Mouse (Mus musculus) heart, embryonic 12.5 days (tissue): ENCODE measurements around the gene Pgm2l1. TPM values are rescaled to one million over a fixed set of nuclear protein-coding genes. Genes with fewer than 3 reads are reported as not detected.

Source experiments
- ATAC-seq: fragments of 200-750 bp; cut with Nextera tagmentation; 2 replicates; pipeline ENCODE4 v1.8.0; 2017; ENCODE audit warnings: moderate TSS enrichment, moderate library complexity; ENCODE audit not compliant: insufficient number of reproducible peaks, low FRiP score
- H3K27ac ChIP-seq: fragments of 300-500 bp; sonication (generic); 2 replicates; pipeline ENCODE4 v1.5.1; 2016; ENCODE audit warnings: mild to moderate bottlenecking, moderate library complexity; ENCODE audit not compliant: poor library complexity, severe bottlenecking
- H3K27me3 ChIP-seq: fragments of 300-500 bp; sonication (generic); replicated peaks from 2 replicates; pipeline ENCODE4 v1.6.1; 2016; ENCODE audit warnings: mild to moderate bottlenecking, moderate library complexity
- H3K36me3 ChIP-seq: fragments of 300-500 bp; sonication (generic); 2 replicates; pipeline ENCODE4 v1.6.1; 2016; ENCODE audit warnings: mild to moderate bottlenecking, moderate library complexity
- H3K4me1 ChIP-seq: fragments of 300-500 bp; sonication (generic); replicated peaks from 2 replicates; pipeline ENCODE4 v1.6.1; 2016; ENCODE audit warnings: mild to moderate bottlenecking
- H3K4me2 ChIP-seq: fragments of 300-500 bp; sonication (generic); 2 replicates; pipeline ENCODE4 v1.6.1; 2016; ENCODE audit warnings: mild to moderate bottlenecking, moderate library complexity
- H3K4me3 ChIP-seq: fragments of 300-500 bp; sonication (generic); 2 replicates; pipeline ENCODE4 v1.5.1; 2016; ENCODE audit warnings: mild to moderate bottlenecking
- H3K9ac ChIP-seq: fragments of 300-500 bp; sonication (generic); 2 replicates; pipeline ENCODE4 v1.6.1; 2016; ENCODE audit warnings: mild to moderate bottlenecking, moderate library complexity
- H3K9me3 ChIP-seq: fragments of 300-500 bp; sonication (generic); replicated peaks from 2 replicates; pipeline ENCODE4 v1.6.1; 2016; ENCODE audit warnings: mild to moderate bottlenecking, moderate library complexity
- WGBS: fragments of 180-500 bp; shearing (Covaris S2); methylation state at CpG from one replicate; pipeline ENCODE4 v1.1.7; 2016; 5-methylcytosine and 5-hydroxymethylcytosine counted together
- polyA plus RNA-seq: library from polyadenylated mRNA; unstranded; fragments of >200 nt; fragmentation: Nextera tagmentation; extraction: Ambion mirVana; gene quantifications from 2 replicates; pipeline ENCODE4 v1.2.1, GENCODE M21; 2016

Gene Pgm2l1
- 1.9 and 3.2 TPM in 2 replicates for polyA plus RNA-seq

GRCm38 (mm10) chr7:100227158-100227875, at the start of gene Pgm2l1:
Pgm2l1 (plus strand) TSS chr7:100227394.
- Histone ChIP-seq H3K4me2 (peak within 1 kb of the TSS; percentile 97), H3K9ac (peak within 1 kb of the TSS; percentile 71), H3K9me3 (no peaks in the 10 kb centered on the region), H3K36me3 (no peaks in the 10 kb centered on the region), H3K4me1 (0 out of 2 replicates have a peak, but pooled peaks cover 4% of the 10 kb centered on the region), H3K27me3 (no peaks in the 10 kb centered on the region), H3K27ac (peak within 1 kb of the TSS; percentile 67), H3K4me3 (peak within 1 kb of the TSS; percentile 58)
- WGBS, result under 1% methylated on average over 72 of the region's 72 CpGs
- ATAC-seq, result peak; percentile 97

DNA sequence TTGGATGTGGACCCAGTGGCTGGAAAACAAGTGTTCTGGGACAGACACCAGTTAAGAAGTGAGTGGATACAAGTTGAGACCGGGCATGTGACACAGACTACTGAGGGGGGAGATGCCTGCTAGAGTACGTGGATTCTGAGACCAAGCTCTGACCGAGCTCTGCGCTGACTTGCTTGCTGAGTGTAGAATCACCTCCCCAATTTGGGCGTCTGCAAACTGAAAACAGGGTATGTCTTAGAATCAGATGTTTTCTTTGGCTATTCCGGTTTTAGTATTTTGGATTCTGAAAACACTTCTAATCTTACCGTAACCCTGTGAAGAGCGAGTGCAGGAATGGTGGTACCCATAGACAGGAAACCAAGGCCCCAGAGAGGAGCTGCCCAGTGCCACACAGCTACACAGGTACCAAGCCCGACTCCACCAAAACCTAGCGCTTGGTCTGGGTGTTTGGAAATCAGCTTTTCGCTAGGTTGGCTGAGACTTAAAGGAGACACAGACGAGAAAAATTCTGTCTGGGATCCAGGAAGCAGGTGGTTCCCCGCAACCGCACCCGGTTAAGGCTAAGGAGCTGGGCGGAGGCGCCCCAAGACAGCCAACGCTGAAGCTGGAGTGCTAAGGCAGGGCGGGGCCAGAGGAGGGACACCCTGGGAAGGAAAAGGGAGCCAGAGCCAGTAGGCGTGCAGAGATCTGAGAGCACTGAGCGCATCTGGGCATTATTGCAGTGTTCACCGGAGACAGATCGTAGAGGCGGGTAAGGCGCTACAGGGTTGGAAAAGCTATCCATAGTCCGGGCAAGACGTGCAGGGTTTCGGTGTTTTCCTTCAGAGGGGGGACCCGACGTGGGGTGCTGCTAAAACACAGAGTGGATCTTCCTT, 48.9 kb upstream of the Pgm2l1 start:
- WGBS, result 7% methylated on average over 30 of the region's 30 CpGs
- H3K9ac ChIP-seq, result peak overlapping the region; percentile 58; the same call in 1 of the 2 replicates
- no peak overlapping the region for H3K27ac ChIP-seq
- peaks cover 59% of the 10 kb centered on the region for H3K27me3 ChIP-seq
- ATAC-seq, result peak; percentile 64
- H3K4me1 ChIP-seq, result peaks cover 12% of the 10 kb centered on the region
- H3K9me3 ChIP-seq, result no peaks in the 10 kb centered on the region
- peak overlapping the region; percentile 95 for H3K4me2 ChIP-seq
- H3K36me3 ChIP-seq, result no peaks in the 10 kb centered on the region
- H3K4me3 ChIP-seq, result peak overlapping the region; percentile 56

DNA sequence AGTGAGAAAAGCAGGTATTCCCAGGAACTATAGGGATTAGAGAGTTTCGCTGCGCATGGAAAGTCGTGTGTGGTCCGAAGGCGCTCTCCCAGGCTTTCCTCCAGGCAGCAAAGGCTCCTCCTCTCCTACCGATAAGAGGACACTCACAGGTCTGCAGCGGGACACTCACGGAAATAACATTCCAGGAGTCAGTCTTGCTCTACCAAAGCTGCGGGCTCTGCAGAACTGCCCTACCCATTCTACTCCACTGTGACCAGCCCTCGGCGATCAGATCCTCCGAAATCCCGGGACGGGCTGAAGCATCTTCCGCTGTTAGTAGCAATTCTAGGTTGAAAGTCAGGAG, 48.3 kb upstream of the Pgm2l1 start:
- peak overlapping the region; percentile 95 for H3K4me2 ChIP-seq
- H3K27me3 ChIP-seq, result peaks cover 59% of the 10 kb centered on the region
- peaks cover 12% of the 10 kb centered on the region for H3K4me1 ChIP-seq
- no peaks in the 10 kb centered on the region for H3K9me3 ChIP-seq
- peak overlapping the region; percentile 58; the same call in 1 of the 2 replicates for H3K9ac ChIP-seq
- ATAC-seq, result peak; percentile 42; the same call in 1 of the 2 replicates
- peak overlapping the region; percentile 56 for H3K4me3 ChIP-seq
- H3K27ac ChIP-seq, result no peak overlapping the region
- no peaks in the 10 kb centered on the region for H3K36me3 ChIP-seq
- 3% methylated on average over 15 of the region's 15 CpGs for WGBS

- 42% methylated on average over 7 of the region's 7 CpGs for WGBS
- Histone ChIP-seq H3K4me3 (peak overlapping the region; percentile 56), H3K4me2 (peak overlapping the region; percentile 95), H3K9me3 (no peaks in the 10 kb centered on the region), H3K4me1 (peaks cover 12% of the 10 kb centered on the region), H3K36me3 (no peaks in the 10 kb centered on the region), H3K27me3 (peaks cover 59% of the 10 kb centered on the region), H3K27ac (no peak overlapping the region), H3K9ac (no peak overlapping the region)
- ATAC-seq, result no peak
Observed at GRCm38 (mm10) chr7:100179394-100179793, 47.8 kb upstream of the Pgm2l1 start.

- no peak overlapping the region for H3K4me3 ChIP-seq
Observed at GRCm38 (mm10) chr7:100179836-100180407, 47.3 kb upstream of the Pgm2l1 start.

GRCm38 (mm10) chr7:100181176-100181575, 46.0 kb upstream of the Pgm2l1 start:
- Histone ChIP-seq H3K27me3 (peaks cover 56% of the 10 kb centered on the region), H3K36me3 (no peaks in the 10 kb centered on the region)
- WGBS, result 66% methylated on average over 2 of the region's 2 CpGs

More at GRCm38 (mm10) chr7:100179836-100180407, 47.3 kb upstream of the Pgm2l1 start:
- Histone ChIP-seq H3K36me3 (no peaks in the 10 kb centered on the region), H3K27ac (no peak overlapping the region), H3K4me2 (no peak overlapping the region), H3K9ac (no peak overlapping the region), H3K4me1 (peaks cover 12% of the 10 kb centered on the region), H3K27me3 (peaks cover 59% of the 10 kb centered on the region), H3K9me3 (no peaks in the 10 kb centered on the region)
- 69% methylated on average over 7 of the region's 7 CpGs for WGBS
- no peak for ATAC-seq

DNA sequence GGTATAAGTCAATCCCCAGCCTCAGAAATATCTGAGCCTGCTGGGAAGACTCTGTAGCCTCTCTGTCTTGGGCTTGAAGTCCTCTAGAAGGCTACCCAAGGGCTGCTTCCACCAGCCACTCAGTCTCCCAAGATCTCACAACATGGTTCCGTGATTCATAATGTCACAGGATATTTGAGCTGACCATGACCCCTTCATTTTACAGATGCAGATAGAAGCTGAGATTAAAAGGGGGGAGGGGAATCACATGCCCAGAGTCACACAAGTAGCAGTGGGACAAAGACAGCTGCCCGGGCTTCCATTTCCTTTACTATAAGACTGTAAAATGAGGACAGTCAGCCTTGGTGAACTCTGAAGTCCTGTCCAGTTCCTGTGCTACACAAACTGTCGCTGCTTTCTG, 45.6 kb upstream of the Pgm2l1 start:
- Histone ChIP-seq H3K4me1 (peaks cover 12% of the 10 kb centered on the region), H3K36me3 (no peaks in the 10 kb centered on the region), H3K4me2 (no peak overlapping the region), H3K4me3 (no peak overlapping the region), H3K27me3 (peaks cover 54% of the 10 kb centered on the region), H3K9me3 (no peaks in the 10 kb centered on the region), H3K27ac (no peak overlapping the region), H3K9ac (no peak overlapping the region)
- 72% methylated on average over 3 of the region's 3 CpGs for WGBS
- no peak for ATAC-seq

More at GRCm38 (mm10) chr7:100181176-100181575, 46.0 kb upstream of the Pgm2l1 start:
- Histone ChIP-seq H3K4me1 (peaks cover 12% of the 10 kb centered on the region), H3K9me3 (no peaks in the 10 kb centered on the region), H3K9ac (no peak overlapping the region), H3K4me3 (no peak overlapping the region), H3K27ac (no peak overlapping the region), H3K4me2 (no peak overlapping the region)
- no peak for ATAC-seq

GRCm38 (mm10) chr7:100182388-100182787, 44.8 kb upstream of the Pgm2l1 start:
- ATAC-seq, result no peak
- Histone ChIP-seq H3K4me2 (no peak overlapping the region), H3K27me3 (peaks cover 47% of the 10 kb centered on the region), H3K4me1 (peaks cover 12% of the 10 kb centered on the region), H3K36me3 (no peaks in the 10 kb centered on the region), H3K9ac (no peak overlapping the region), H3K9me3 (no peaks in the 10 kb centered on the region), H3K27ac (no peak overlapping the region), H3K4me3 (no peak overlapping the region)
- 65% methylated on average over 3 of the region's 3 CpGs for WGBS

DNA sequence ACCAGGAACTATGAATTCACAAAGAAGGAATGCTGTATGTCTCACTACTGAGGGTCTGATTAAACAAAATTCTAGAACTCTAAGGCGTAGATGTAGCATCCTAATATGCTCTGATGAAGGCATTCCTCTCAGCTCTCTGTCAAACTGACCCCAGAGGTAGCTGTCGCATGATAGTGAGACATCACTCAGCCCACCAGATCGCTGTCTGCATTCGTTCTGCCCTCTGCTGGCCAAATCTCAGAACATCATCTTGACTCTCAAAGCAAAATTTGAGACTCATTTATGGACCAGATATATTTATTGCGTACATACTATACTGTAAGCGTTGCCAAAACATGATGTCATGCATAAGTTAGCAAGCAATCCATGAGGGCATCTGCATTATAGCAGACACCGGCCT, 39.6 kb upstream of the Pgm2l1 start:
- Histone ChIP-seq H3K36me3 (no peaks in the 10 kb centered on the region), H3K4me3 (no peak overlapping the region), H3K27ac (no peak overlapping the region), H3K27me3 (peaks cover 20% of the 10 kb centered on the region), H3K9ac (no peak overlapping the region), H3K4me1 (no peaks in the 10 kb centered on the region), H3K4me2 (no peak overlapping the region), H3K9me3 (no peaks in the 10 kb centered on the region)
- no peak for ATAC-seq
- 17% methylated on average over 7 of the region's 7 CpGs for WGBS

DNA sequence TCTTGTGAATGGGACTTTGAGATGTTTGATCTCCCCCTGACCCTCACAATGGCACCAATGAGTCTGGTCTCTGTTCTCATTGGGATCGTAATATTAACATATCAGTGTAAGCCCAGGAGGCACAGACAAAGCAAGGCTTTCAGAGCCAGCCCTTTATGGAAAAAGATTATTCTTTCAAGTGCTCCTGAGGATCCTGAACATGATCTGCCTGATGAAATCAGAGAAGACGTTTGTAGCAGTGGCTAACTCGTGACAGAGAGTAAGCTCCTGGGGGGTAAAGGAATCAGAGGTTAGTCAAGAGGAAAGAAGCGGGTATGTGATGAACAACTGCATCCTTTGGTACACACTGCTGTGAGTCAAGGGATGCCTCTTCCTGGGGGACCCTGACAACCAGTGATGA, 37.0 kb upstream of the Pgm2l1 start:
- Histone ChIP-seq H3K27me3 (peaks cover 20% of the 10 kb centered on the region), H3K4me3 (no peak overlapping the region), H3K9ac (no peak overlapping the region), H3K4me1 (no peaks in the 10 kb centered on the region), H3K4me2 (no peak overlapping the region), H3K9me3 (no peaks in the 10 kb centered on the region), H3K27ac (no peak overlapping the region), H3K36me3 (no peaks in the 10 kb centered on the region)
- WGBS, result 52% methylated on average over 4 of the region's 4 CpGs
- ATAC-seq, result no peak

DNA sequence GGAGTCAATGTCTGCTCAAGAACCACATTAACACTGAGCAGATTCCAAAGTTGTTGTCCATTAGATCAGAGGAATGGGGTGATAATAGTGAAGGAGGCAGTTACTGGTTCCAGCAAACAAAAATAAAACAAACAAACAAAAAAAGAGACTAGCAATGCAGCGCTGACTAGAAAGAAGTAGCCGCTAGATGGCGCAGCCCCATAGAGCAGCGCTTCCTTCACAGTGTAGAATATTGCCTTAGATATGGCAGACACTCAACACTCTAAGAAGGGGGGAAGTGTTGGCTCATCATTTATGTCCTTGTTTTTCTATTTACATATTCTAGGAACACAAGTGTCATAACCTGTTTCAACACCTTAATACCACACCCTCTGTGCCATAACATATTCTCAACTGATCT, 36.4 kb upstream of the Pgm2l1 start:
- Histone ChIP-seq H3K36me3 (no peaks in the 10 kb centered on the region), H3K4me3 (no peak overlapping the region), H3K4me2 (no peak overlapping the region), H3K9me3 (no peaks in the 10 kb centered on the region), H3K27ac (no peak overlapping the region), H3K9ac (no peak overlapping the region), H3K27me3 (peaks cover 20% of the 10 kb centered on the region), H3K4me1 (no peaks in the 10 kb centered on the region)
- WGBS, result 2% methylated on average over 4 of the region's 4 CpGs
- no peak for ATAC-seq
